Comparison of ENCODE assay signal across 20 mouse cellular contexts in genomic region chr11:48427423-48427822, GRCm38 (mm10).
DNase-seq lines count a peak whose midpoint lies in the region; ATAC-seq and TF ChIP-seq lines count a peak whose summit lies in the region.
"Had no signal": no experiment of that assay in that cellular context is flagged by ENCODE, and none has a peak within 500 bp of the region (broad histone marks: within the 10 kb centered on the region; RNA-seq: fewer than 3 reads in every experiment).

No protein-coding gene starts in this region.

- no peak overlapping the region for H3K27ac ChIP-seq in forebrain, embryonic 14.5 days (ENCODE audit: low read depth, low read length)
- no peak overlapping the region for H3K27ac ChIP-seq in forebrain, embryonic 10.5 days
- H3K27ac ChIP-seq in kidney, embryonic 16.5 days (ENCODE audit: low read length) = no peak overlapping the region
- peak overlapping the region; percentile 20; the same call in 1 of the 2 replicates for H3K27ac ChIP-seq in lung, embryonic 15.5 days
- H3K27ac ChIP-seq: embryonic facial prominence, embryonic 12.5 days; heart, embryonic 10.5 days; hindbrain, embryonic 12.5 days had no signal

- TF ChIP-seq CTCF in brain, embryonic 14.5 days (IDR thresholded peaks at IDR 0.05; ENCODE audit: borderline replicate concordance, extremely low read depth, insufficient read depth, insufficient read length) = no peak

- 61% methylated on average over 2 of the region's 2 CpGs for WGBS in forebrain, embryonic 14.5 days
- WGBS in forebrain, embryonic 10.5 days = 83% methylated on average over 2 of the region's 2 CpGs
- 49% methylated on average over 2 of the region's 2 CpGs for WGBS in kidney, embryonic 16.5 days
- WGBS in lung, embryonic 15.5 days = 51% methylated on average over 2 of the region's 2 CpGs

- H3K9me3 ChIP-seq in forebrain, embryonic 14.5 days (replicated peaks; ENCODE audit: control insufficient read depth, low read length) = no peaks in the 10 kb centered on the region
- H3K9me3 ChIP-seq in forebrain, embryonic 10.5 days = no peaks in the 10 kb centered on the region
- no peaks in the 10 kb centered on the region for H3K9me3 ChIP-seq in kidney, embryonic 16.5 days (ENCODE audit: low read length)
- H3K9me3 ChIP-seq in lung, embryonic 15.5 days = no peaks in the 10 kb centered on the region
- H3K9me3 ChIP-seq: embryonic facial prominence, embryonic 12.5 days; heart, embryonic 10.5 days; hindbrain, embryonic 12.5 days had no signal

- H3K27me3 ChIP-seq in forebrain, embryonic 14.5 days (replicated peaks; ENCODE audit: control insufficient read depth, insufficient read depth, low read length) = no peaks in the 10 kb centered on the region
- no peaks in the 10 kb centered on the region for H3K27me3 ChIP-seq in forebrain, embryonic 10.5 days (ENCODE audit: poor library complexity, severe bottlenecking)
- no peaks in the 10 kb centered on the region for H3K27me3 ChIP-seq in kidney, embryonic 16.5 days (ENCODE audit: insufficient read depth, low read length)
- H3K27me3 ChIP-seq in lung, embryonic 15.5 days = no peaks in the 10 kb centered on the region
- H3K27me3 ChIP-seq: embryonic facial prominence, embryonic 12.5 days; hindbrain, embryonic 12.5 days had no signal

- no peak for TF ChIP-seq POLR2A in brain, embryonic 14.5 days (IDR thresholded peaks at IDR 0.05; ENCODE audit: borderline replicate concordance, extremely low read depth, insufficient read depth, insufficient read length, poor library complexity, severe bottlenecking)

- H3K4me3 ChIP-seq in forebrain, embryonic 14.5 days (ENCODE audit: low read depth, low read length) = no peak overlapping the region
- H3K4me3 ChIP-seq in forebrain, embryonic 10.5 days = no peak overlapping the region
- H3K4me3 ChIP-seq in kidney, embryonic 16.5 days (ENCODE audit: low read length) = no peak overlapping the region
- no peak overlapping the region for H3K4me3 ChIP-seq in lung, embryonic 15.5 days
- H3K4me3 ChIP-seq: embryonic facial prominence, embryonic 12.5 days; heart, embryonic 10.5 days; hindbrain, embryonic 12.5 days had no signal

- no peak overlapping the region for H3K9ac ChIP-seq in forebrain, embryonic 14.5 days (ENCODE audit: low read length)
- H3K9ac ChIP-seq in kidney, embryonic 16.5 days (replicated peaks; ENCODE audit: low read length) = no peak overlapping the region
- no peak overlapping the region for H3K9ac ChIP-seq in lung, embryonic 15.5 days
- H3K9ac ChIP-seq: embryonic facial prominence, embryonic 12.5 days; hindbrain, embryonic 12.5 days had no signal

- peak; percentile 6 for DNase-seq in forebrain, embryonic 14.5 days (ENCODE audit: low spot score)
- DNase-seq in forebrain, embryonic 10.5 days (ENCODE audit: extremely low spot score, low spot score) = no peak
- DNase-seq in kidney, adult 9 months = peak; percentile 12
- no peak for DNase-seq in lung, postnatal 36 days
- peak; percentile 29 for DNase-seq in brain, embryonic 14.5 days (ENCODE audit: low read depth)
- DNase-seq: adrenal gland, postnatal 10 days; cerebellum, adult 11-12 months; cerebellum, adult 9-10 months; cerebellum, postnatal 25 days; gastrocnemius, postnatal 10 days; heart, adult 18-20 months; heart, postnatal 10 days; heart, postnatal 4 days had no signal

- H3K36me3 ChIP-seq in forebrain, embryonic 14.5 days (ENCODE audit: control insufficient read depth, insufficient read depth, low read length) = no peaks in the 10 kb centered on the region
- no peaks in the 10 kb centered on the region for H3K36me3 ChIP-seq in forebrain, embryonic 10.5 days (replicated peaks)
- H3K36me3 ChIP-seq in kidney, embryonic 16.5 days (ENCODE audit: insufficient read depth, low read length) = no peaks in the 10 kb centered on the region
- no peaks in the 10 kb centered on the region for H3K36me3 ChIP-seq in lung, embryonic 15.5 days
- H3K36me3 ChIP-seq: embryonic facial prominence, embryonic 12.5 days; heart, embryonic 10.5 days; hindbrain, embryonic 12.5 days had no signal

- H3K4me2 ChIP-seq in forebrain, embryonic 14.5 days (ENCODE audit: low read length) = no peak overlapping the region
- no peak overlapping the region for H3K4me2 ChIP-seq in kidney, embryonic 16.5 days (replicated peaks; ENCODE audit: low read depth, low read length)
- H3K4me2 ChIP-seq in lung, embryonic 15.5 days = no peak overlapping the region
- H3K4me2 ChIP-seq: embryonic facial prominence, embryonic 12.5 days; hindbrain, embryonic 12.5 days had no signal

- H3K4me1 ChIP-seq in forebrain, embryonic 14.5 days (ENCODE audit: control insufficient read depth, insufficient read depth, low read length) = no peaks in the 10 kb centered on the region
- peaks cover 7% of the 10 kb centered on the region; the same call in 1 of the 2 replicates for H3K4me1 ChIP-seq in forebrain, embryonic 10.5 days
- H3K4me1 ChIP-seq in kidney, embryonic 16.5 days (ENCODE audit: insufficient read depth, low read length) = 0 out of 2 replicates have a peak, but pooled peaks cover 3% of the 10 kb centered on the region
- 0 out of 2 replicates have a peak, but pooled peaks cover 10% of the 10 kb centered on the region for H3K4me1 ChIP-seq in lung, embryonic 15.5 days
- H3K4me1 ChIP-seq: embryonic facial prominence, embryonic 12.5 days; heart, embryonic 10.5 days; hindbrain, embryonic 12.5 days had no signal

- no peak for ATAC-seq in forebrain, embryonic 14.5 days
- no peak for ATAC-seq in kidney, embryonic 16.5 days (ENCODE audit: low FRiP score, low TSS enrichment)
- ATAC-seq in lung, embryonic 15.5 days (ENCODE audit: borderline replicate concordance, extremely low read depth, low FRiP score, low TSS enrichment) = no peak
- ATAC-seq in erythroblast, adult 5-6 weeks (replicated peaks; ENCODE audit: low FRiP score, poor library complexity, severe bottlenecking) = no peak
- ATAC-seq: hindbrain, embryonic 16.5 days had no signal

Comparison
In these comparisons a context has a peak if more than half of its experiments do, and no peak if none do; other contexts are left out.
1. DNase-seq: peak in forebrain, embryonic 14.5 days (single experiment), kidney, adult 9 months (single experiment) and brain, embryonic 14.5 days (single experiment); none in forebrain, embryonic 10.5 days (single experiment) and lung, postnatal 36 days (single experiment).